Mouse (Mus musculus) urinary bladder, adult 18-20 months (tissue): Measurements from ENCODE around the gene Uchl1.

ENCODE experiments used
- DNase-seq, 2 experiments: peaks; one replicate each; pipeline ENCODE4 v3.0.0; 2022; ENCODE audit warnings: low spot score in 2 of 2, mixed read lengths in 2 of 2

The Uchl1 gene

DNA sequence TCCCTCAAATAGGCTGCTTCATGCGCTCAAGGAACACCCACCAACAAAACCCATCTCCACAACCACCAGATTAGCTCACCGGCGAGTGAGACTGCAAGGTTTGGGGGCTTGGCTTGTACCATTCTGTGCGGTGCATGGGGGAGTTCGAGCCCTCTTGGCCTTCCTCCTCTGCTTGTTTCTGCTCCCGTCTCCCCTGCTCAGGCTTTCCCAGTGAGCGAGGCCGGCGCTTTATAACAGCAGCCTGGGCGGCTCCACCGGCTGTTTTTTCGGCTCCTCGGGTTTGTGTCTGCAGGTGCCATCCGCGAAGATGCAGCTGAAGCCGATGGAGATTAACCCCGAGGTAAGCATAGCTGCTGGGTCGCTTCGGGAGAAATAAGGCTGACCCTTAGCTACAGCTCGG, at the start of gene Uchl1:
Uchl1 (plus strand) TSS at position 109 of the 400 bp plus-strand sequence.
- DNase-seq: peak; percentile 34 to 40

DNA sequence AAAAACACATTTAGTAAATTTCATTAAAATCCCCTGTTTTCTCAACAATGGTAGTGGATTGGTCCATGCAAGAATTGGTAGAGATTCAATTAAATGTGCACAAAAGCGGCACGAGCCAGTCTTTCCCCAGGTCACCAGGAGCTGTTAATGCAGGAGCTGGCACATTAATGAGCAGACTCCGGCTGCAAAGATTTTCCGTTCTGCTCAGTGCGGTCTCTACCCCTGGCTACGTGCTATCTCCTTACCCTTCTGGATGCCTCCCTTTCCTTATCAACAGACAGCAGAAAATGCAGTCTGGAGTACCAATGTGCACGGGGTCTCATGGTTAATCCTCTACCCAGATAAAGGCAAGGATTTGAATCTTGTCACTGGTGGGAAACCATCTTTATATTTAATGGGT, 48.1 kb upstream of the Uchl1 start:
- DNase-seq: no peak

DNA sequence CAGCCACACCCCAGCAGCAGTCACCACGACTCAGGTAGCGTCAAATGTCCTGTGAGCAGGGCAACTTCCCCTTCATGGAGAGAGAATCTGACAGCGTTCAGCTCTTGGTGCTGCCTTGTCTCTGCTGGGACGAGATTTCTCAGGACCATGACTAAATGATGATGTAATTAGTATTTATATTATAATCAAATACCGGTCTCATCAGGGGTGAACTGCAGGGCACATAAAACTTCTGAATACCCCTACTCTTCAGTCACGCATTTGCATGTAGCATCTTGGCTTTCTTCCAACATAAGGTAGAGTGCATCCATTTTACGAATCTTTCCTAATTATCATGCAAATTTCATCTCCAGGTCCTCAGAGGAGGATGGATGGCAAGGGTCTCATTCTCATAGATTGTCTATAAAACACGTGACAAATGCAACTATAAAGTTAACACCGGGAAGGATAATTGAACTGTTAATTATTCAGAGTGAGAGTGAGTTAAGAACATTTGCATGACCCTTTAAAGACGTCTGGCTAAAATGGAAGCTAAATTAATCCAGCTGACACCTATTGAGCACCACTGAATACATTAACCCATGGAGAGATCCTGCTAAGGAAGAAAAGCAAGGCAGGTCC, 40.3 kb upstream of the Uchl1 start:
- DNase-seq: no peak

DNA sequence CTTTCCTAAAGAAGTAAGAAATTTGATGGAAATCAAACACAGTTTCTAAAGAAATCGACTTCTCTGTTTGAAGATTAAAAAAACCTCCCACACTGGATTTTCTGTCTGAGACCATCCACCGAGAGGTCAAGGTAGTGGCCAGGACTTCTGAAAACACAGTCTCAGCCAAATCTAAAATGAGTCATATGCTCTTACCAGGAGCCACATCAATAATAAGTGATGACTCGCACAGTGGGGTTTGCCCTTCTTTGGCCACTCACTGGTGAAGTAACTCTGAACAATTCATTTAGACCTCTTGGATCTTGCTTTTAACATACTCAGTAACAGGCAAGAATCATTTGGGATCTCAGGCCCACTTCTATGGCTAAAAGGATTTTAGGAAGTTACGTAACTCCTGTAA, 33.7 kb upstream of the Uchl1 start:
- no peak for DNase-seq

DNA sequence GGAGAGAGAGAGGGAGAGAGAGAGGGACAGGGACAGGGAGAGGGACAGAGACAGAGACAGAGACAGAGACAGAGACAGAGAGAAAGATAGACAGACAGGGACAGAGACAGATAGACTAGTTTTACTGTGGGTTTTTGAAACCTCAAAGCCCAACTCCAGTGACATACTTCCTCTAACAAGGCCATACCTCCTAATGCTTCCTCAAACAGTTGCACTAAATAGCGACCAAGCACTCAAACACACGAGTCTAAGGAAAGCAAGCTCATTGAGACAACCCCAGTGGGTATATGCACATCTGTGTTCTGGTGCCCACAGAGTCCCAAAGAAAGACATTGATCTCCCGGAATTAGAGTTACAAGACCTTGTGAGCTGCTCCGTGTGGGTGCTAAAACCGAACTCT, 32.6 kb upstream of the Uchl1 start:
- DNase-seq: no peak

DNA sequence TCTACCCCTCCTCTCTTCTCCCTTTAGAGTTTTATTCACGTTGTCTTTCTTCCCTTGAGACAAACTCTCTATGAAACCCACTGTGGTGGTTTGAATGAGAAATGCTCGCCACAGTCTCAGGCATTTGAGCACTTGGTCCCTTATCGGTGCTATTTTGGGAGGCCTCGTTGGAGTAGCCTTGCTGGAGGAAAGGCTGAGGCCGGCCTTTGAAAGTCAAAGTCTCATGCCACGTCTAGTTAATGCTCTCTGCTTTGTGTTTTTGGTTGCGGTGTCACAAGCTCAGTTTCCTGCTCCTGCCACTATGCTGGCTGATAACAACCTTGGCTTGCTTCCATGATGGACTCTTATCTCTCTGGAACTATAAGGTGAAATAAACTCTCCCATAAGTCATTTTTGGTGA, 28.4 kb upstream of the Uchl1 start:
- no peak for DNase-seq

DNA sequence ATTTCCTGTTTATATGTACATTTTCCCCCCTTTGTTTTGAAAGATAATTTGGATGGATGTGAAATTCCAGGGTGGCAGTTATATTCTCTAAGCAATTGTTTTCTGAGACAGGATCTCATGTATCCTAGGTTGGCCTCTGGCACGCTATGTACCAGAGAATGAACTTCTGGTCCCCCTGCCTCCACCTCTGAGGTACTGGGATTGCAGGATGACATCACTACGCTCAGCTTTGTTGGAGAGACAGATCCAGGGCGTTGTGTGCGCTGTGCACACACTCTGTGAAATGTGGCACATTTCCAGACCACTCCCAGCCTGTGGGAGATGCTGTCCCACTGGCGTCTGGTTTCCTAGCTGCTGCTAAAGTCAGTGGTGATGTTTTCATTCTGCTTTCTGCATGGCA, 21.7 kb upstream of the Uchl1 start:
- DNase-seq: no peak

DNA sequence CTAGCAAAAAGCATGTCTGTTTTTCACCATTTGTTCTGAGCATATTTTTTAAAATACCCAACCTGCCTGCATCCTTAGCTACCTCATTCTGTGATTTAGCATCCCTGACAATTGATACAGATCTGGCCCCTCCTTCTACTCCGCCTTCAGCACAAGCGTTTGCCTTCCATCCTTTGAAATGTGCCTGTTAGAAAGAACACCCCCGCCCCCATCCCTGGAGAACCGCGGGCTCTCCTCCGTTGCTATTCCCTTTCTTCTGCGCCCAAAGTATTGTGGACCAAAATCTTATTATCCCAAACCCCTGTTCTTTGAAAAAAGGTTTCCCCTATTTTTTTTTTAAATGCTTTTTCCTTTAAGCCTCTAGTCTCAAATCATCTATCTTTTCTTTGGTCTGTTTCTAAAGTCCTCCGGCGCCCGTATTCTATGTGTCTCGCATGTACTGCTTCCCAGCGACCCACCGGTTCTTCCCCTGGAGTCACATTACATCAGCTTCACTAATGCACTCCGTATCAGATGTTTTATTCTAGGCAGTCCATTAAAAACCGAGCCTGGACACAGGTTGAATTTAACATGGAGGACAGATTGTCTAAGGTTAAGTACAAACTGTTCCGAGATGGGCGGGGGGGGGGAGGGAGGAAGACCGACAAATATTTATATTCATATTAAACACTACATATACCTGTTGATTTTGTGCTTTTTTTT, 551 bp upstream of the Uchl1 start:
- no peak for DNase-seq

DNA sequence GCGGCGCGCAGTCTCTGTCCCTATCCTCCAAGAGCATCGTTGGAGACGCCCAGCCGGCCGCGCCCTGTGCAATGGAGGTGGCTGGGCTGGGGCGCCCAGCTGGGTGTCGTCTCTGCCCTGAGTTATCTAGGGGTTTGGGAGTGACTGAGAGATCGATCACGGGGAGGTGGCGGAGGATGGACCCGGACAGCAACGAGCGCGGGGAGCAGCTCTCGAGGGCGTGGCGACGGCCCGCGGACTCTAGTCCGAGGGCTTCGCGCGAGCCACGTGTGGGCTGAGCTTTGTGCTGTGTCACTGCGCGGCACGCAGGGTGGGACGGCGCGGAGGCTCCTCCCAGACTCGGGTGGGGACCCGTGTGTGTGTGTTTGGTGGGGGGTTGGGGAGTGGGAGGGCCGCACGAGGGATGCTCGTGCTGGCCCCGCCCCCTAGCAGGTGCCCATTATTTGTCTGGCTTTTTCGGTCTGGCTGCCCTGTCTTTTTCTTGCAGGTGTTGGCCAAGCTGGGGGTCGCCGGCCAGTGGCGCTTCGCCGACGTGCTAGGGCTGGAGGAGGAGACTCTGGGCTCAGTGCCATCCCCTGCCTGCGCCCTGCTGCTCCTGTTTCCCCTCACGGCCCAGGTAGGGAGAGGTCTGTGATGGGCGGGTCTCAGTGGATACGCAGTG, 696 bp downstream of the Uchl1 start:
- peak; percentile 17 to 35 for DNase-seq

DNA sequence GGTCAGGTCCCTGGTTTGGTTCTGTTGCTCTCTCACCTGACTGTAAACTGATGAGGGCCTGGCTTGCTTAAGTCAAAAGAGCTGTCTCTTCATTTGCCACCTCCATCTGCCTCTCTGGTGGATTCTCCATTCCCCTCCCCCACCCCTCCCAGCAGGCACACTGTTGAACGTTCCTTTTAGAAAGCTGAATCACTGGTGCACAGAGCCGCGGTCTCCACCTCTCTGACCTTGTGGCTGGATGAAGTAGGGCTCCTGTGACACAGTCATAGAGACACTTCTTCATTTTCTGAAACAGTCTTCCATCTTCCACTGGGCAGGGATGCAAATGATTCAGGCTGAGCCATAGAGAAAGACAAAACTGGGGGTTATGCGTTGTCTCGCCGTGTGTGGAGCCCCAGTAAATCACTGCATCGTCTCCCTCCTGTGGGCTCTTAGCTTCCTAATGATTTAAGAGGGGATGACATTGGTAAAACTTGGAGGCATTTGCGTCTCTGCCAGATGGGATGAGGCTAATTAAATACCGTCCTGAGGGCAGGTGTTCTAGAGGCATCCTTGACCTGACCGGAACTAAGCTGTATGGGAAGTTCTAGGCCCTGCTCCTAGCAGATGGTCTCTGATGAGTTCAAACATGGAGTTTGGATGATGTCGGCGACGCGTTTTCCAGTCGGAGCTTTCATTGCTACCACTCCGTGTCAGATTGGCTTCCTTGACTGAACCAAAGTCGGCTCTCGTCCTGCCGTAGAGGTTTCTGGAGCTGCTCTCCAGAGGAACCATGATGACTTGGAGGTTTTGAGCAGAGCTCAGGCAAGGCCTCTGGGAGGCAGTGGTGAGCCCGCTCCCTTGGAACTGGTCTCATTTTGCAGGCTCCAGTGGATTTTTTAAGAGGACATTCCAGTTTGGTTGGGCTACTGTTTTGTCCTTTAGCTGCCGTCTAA, 1.8 kb downstream of the Uchl1 start:
- no peak for DNase-seq

DNA sequence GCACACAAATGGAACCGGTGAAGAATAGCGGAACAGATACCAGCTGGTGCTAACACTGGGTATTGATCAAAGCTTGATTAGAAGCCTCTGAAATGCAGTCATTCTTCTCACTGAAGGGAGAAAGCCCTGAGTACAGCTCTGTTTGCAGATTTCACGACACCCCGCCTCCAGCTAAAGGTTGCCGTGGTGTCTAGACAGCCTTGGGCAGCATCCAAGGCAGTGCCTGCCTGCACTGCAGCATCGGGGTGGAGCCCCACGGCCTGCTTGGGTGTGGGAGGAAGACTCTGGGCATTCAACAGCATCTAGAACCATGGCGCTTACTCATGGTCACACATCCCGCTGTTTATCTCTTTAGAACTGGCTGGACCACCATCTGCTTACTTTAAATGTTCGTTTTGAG, 3.3 kb downstream of the Uchl1 start:
- no peak for DNase-seq

DNA sequence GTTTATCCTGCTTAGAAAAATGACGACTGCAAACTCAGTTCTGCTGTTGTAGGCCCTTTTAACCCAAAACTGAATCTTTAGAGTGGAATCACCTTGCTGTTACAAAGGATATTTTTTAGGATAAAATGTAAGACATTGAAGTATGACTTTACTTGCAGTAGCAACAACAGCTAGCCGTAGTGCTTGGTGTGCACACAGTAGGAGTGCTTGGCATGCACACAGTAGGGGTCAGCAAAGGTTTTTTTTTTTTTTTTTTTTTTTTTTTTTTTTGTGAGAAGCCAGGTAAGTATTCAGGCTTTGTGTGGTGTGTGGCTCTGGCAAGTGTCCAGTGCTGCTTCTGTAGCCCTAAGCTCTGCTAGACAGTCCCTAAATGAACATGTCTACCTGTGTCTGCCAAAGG, 10.0 kb downstream of the Uchl1 start:
- no peak for DNase-seq

DNA sequence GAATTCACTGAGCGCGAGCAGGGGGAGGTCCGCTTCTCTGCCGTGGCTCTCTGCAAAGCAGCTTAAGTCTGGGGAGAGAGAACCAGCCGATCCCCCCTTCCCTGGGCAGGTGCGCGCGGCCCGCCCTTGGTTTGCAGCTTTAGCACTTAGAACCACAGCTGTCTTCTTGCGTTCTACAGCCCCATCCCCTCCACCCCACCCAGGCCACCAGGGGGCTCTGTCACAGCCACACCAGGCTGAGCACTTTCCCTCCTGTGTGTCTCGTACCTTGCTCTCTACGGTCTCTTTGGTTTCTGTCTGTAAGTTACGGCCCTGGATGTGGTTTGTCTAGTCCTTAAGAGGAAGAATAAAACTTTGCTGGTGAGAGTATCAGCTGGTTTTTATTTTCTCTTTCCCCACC, 11.0 kb downstream of the Uchl1 start:
- DNase-seq: no peak

DNA sequence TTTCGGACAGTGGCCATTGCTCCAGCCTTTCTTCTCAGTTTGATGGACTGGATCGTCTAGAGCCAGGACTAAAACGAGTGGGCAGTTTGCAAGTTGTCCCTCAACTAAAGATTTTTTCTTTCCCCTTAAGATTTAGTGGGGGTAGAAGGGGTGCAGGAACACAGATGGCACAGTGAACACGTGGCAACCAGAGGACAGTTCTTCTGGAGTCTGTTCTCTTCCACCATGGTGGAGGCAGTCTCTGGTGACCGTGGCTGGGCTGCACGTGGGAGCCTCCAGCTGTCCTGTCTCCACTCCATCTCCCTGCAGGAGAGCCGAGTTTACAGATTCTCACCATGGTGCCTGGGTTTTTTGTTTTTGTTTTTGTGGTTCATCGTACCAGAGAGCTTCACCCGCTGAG, 11.8 kb downstream of the Uchl1 start:
- no peak for DNase-seq

DNA sequence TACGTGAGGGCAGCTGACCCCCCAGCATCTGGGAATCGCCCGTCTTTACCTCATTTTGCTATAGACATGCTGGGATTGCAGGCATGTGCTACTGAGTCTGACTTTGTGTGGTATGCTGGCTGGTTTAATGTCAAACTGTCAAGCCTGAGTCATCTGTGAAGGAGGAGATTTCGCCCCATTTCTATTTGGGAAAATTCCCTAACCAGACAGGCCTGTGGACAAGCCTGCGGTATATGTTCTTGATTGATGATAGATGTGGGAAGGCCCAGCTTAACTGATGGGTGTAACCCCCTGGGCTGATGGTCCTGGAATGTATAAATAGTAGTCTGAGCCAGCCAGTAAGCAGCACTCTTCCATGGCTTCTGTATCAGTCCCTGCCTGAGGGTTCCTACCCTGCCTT, 12.4 kb downstream of the Uchl1 start:
- DNase-seq: no peak

DNA sequence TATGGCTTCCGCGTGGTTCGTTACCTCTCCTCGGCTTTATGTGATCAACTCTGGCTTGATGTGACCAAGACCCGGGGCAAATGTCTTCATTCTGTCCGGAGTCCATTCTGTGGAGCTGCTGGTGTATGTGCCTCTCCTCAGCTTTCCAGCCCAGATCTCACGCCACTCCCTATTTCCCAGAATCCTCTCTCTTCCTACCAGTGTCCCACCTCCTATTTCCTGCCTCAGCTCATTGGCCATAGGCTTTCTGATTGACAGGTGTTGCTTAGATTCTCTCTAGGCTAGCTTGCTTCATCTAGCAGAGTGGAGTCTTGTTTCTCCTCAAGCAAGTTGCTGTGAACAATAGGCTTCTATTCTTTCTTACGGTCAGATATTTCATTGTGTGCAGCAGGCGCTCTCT, 13.9 kb downstream of the Uchl1 start:
- no peak for DNase-seq

DNA sequence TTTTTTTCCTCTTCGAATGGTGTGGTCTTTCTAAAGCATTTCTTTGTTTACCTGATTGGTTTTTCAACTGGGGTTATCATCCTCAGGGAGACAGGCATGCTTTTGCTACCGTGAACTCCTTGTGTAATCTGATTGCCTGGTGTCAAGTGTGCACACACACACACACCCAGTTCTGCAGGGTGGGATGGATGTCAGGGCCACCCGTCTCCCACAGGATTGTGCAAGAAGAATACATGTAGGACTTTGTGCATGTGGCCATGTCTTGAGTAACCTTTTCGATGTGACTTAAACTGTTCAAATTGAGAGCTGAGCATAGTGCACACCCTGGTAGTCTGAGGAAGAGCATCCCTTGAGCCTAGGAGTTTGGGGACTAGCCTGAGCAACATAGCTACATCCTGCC, 17.3 kb downstream of the Uchl1 start:
- no peak for DNase-seq

DNA sequence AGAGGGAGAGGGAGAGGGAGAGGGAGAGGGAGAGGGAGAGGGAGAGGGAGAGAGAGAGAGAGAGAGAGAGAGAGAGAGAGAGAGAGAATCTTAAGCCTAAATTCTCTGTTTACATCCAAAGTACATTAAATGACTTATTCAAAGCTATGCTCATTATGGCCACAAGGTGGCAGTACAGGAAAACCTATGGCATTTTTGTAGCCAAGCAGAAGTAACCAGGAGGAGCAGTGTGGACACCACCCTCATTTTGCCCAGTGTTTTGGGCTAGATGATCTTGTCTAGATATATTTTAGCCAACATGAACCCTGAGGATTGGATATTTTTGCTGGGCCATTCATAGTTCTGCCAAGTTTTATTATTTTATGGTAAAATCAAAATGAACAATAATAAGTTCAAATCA, 21.2 kb downstream of the Uchl1 start:
- no peak for DNase-seq

DNA sequence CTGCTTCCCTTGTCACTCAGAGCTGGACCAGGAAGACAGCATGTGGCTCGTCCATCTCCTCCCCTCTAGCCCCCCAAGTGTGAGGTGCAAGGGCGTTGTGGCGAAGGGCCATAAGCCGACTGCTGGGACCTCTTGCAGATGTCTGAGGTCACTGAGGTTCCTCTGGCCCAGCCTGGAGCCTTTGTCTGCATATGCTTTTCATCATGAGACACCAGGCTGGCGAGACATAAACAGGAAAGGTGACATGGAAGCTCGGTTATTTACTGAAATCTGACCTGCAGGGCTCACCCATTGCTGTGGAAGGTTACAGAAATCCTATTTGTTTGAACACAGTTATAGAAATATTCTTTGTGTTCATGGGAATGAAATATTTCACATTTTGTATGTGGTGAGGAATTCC, 24.0 kb downstream of the Uchl1 start:
- DNase-seq: no peak

DNA sequence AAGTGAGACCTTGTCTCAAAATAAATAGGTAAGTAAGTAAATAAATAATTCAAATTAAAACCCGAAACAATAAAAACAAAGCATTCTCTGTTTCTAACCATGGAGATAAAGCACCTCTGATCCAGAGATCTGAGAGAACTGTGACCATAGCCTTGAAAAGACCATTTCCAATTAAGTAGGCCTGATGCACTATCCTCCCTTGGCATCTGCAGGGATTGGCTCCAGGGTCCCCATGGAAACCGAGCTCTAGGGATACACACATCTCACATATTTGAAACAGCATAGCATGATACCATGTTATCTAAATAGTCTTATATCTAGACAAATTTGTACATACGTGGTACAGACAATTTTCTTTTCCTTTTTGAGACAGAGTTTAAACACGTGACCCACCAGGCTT, 26.1 kb downstream of the Uchl1 start:
- no peak for DNase-seq

DNA sequence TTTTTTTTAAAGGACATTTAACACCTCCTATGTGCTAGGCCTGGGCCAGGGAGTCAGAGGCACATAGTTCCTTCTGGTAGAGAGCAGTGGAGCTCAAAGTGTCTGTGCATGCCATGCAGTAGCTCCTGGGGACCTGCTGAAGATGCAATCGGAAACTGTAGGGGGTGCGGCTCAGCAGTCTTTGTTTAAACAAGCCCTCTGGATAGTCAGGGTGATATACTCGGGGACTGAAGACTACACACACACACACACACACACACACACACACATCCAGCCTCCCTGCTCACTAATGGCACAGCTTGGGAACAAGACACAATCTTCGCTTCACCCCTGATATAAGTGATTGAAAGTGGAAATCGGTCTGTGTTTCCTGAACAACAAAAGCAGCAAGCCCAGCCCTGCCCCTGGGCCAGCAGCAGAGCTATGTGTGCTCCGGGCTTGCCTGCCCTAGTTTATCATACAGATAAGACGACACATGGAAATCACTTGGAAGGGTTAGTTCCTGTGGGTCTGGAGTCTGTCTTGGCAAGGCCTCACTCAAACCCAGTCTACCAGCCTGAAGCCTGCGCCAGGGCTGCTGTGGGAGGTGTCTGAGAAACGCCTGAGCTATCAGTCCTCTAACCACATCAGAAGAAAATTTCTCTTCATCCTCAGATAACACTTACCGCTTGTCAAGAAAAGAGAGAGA, 27.6 kb downstream of the Uchl1 start:
- DNase-seq: peak in 1 of 2 experiments; percentile 6

DNA sequence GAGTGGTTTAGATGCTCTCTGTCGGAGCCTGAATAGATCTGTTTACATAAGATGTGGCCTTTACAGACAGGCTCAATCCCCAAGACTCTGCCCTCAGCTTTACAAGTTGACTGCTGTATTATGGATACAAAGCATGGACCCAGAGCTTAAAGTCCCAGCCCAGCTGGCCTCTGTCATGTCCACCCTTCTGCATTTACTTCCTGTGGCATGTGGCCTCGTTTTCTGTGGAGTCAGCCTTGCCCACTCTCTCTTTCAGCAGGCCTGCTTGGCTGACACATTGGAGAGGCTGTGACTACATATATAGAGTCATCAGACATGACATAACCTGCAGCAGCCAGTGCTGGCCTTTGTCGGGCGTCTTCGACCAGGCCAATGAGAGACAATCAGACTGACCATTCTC, 32.0 kb downstream of the Uchl1 start:
- DNase-seq: no peak
